Mouse (Mus musculus) right cerebral cortex, postnatal 36 days (tissue): ENCODE results near the gene Clip3.
A peak's percentile ranks its signal among the peaks of the same experiment; 100 is the strongest.

ENCODE experiments used
- DNase-seq, 2 experiments: peaks; one replicate each; pipeline ENCODE4 v3.0.0; 2022; ENCODE audit warnings: low spot score in 2 of 2, mixed read lengths in 1 of 2

Gene Clip3

DNA sequence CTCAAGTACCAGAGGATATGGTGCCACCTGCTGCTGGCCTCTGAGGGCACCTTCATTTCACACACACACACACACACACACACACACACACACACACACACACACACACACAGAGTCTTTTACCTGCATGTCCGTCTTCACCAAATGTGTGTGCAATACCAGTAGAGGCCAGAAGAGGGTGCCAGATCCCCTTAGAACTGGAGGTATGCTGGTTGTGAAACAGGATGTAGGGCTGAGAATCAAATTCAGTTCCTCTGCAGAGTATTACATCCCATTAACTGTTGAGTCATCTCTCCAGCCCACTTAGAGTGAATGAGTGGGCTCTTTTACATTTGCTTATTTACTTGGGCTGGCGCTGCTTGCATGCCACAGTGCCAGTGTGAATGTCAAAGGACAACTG is 33.8 kb downstream of the Clip3 start:
- DNase-seq, result no peak

DNA sequence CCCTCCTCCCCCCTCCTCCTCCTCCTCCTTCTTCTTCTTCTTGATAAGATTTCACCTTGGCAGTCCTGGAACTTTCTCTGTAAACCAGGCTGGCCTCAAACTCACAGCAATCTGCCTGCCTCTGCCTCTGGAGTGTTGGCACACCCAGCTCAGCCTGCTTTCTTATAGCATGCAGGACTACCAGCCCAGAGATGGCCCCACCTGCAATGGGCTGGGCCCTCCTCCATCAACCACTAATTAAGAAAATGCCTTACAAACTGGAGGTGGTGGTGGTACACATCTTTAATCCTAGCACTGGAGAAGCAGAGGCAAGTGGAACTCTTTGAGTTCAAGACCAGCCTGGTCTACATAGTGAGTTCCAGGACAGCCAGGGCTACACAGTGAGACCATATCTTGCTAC is 34.9 kb downstream of the Clip3 start:
- DNase-seq, result no peak

DNA sequence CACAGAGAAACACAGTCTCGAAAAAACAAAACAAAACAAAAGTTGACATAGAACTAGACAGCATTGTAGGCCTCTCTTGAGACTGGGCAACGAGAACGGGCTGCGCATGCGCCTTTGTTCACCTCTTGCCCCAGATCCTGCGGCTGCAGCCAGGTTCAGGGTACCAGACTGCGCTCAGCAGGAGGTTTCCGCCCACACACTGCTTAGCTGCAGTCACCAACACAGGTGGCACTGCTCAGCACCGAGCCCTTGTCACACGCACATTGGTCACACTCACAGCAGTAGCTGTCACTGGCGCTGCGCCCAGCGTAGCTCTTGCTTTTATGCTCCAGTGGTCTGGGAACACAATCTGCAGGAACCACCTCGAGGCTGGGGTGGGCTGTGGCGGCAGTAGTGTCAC is 35.6 kb downstream of the Clip3 start:
- no peak for DNase-seq

- no peak for DNase-seq
Observed at GRCm38 (mm10) chr7:30328379-30328778, 36.9 kb downstream of the Clip3 start.

DNA sequence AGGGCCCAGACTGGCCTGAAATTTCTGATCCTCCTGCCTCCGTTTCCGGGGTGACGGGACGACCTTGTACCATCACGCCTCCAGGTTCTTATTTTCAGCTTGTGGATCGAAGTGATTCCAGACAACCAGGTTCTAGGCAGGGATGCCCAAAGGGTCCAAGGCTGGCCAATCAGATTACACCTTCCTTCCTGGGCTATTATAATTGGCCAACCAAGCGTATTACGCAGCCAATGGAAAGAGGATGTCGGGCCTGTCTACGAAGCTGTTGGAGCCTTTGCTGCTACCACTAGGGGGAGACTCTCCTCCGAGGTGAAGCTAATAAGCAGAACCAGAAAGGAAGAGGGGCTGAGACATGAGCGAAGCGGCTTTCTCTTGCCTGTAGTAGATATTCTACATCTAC is 40.4 kb downstream of the Clip3 start:
- peak; percentile 90 to 95 for DNase-seq

DNA sequence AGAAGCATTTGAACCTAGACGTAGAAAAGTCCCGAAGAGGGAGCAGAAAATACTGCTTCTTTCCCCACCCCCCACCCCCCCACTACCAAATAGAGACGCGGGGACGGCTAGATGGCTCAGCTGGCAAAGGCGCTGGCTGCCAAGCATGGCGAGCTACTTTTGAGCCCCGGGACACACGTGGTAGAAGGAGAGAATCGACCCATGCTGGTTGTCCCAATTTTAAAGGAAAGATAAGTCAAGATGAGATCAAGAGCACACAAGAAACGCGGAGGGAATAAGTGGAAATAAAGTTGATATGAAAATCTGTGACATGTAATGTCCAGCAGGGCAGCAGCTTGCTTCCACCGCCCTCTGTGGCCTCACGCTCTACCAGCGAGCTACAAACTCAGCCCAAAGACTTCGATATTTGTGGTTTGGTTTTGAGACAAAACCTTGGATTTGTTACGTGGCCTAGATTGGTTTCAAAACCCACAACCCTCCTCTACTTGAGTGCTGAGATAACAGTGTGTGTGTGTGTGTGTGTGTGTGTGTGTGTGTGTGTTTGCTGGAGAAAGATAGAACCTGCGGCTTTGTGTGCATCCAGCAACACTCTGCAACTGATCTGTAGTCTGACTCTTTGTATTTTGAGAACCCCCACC is 41.2 kb downstream of the Clip3 start:
- no peak for DNase-seq

DNA sequence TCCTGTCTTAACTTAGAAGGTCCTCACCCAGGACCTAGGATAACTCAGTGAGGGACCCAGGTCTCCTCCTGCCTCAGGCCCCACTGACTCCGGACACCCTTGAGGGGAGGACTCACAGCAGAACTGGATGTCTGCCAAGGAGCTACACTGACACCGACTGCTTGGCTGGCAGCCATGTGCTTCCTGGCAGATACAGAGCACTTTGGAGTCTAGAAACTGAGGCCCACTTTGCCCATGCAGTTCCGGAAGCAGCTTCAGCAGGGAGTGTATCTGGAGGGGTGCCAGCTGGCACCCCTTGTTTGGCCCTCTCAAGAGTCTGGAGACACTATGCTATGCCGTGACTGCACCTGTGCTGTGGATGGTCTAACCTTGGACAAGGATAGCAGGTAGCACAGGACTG is 41.9 kb downstream of the Clip3 start:
- peak; percentile 75 to 81 for DNase-seq

GRCm38 (mm10) chr7:30334563-30334962 is 43.0 kb downstream of the Clip3 start:
- no peak for DNase-seq

DNA sequence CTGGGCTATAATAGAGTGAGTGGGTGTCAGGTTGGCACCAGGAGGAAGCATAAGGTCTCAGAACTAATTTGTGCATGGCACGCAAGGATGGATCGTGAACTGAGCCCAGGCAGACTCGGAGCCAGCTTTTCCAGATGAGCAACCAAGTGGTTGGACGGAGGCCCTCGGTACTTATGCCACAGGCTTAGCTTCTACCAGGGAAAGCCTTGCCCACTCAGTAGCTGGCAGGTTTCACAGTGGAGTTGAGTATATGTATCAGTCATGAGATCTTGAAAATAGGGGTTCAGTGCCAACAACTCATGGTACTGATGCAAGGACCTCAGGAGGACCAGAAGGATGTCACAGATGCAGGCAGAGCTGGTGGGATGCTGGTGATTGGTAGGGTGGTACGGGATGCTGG is 44.2 kb downstream of the Clip3 start:
- no peak for DNase-seq

- peak; percentile 77 to 85 for DNase-seq
Observed at GRCm38 (mm10) chr7:30336384-30336783, 44.9 kb downstream of the Clip3 start.

DNA sequence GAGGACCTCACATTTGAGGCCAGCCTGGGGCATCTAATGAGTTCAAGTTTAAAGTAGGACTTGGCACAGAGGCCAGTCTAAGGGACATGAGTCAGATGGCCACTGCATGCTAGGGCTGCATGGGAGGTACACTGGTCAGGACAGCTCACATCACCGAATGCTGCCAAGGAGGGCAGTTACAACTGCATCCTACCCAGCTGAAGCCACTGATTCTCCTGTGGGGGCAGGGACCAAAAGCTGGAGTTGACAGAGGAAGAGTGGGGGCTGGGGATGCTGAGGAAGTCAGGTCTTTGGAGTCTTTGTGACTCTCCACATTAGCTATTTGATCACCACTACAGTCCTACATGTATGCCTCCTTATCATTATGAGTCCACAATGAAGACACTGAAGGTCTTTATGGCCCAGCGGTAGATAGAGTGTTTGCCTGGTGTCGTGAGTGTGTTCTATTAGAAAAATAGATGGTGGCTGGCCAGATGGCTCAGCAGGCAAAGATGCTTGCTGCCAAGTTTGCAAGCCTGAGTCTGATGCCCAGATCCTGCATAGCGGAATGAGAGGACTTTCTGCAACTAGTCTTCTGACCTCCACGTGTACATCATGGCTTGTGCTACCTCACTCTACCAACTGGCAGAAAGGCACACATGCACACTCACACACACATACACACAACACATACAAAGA is 48.0 kb downstream of the Clip3 start:
- DNase-seq, result no peak

DNA sequence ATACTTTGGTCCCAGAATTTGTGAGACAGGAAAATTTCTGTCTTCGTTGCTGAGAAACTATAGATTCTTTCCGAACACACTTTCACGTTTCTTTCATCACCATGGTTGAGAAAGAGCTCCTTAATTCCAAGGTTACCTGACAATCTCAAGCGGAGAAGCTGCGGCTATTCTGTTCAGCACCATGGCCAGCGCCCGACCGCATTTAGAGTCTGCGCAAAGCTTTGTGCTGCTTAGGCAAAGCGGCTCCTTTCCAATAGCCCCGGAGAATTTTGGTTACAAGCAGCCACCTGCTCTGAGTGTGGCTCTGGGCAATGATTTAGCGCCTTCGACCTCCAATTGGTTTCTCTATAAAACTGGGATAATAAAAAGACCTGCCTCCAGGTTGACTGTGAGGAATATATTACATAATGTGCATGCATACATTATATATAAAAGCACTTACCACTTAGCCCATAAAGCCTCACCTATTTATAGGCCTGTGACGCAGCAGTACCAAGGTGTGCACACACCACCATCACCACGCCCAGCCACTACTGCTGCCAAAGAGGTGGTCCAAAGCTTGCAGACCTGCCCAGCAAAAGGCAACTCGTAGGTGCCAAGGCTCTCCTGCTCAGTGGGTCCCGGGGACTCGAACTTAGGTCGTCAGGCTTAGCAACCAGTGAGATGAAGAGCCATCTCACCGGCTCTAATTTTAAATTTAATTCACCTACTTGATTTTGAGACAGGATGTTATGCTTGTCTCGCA is 55.3 kb downstream of the Clip3 start:
- no peak for DNase-seq

GRCm38 (mm10) chr7:30347828-30348227 is 56.3 kb downstream of the Clip3 start:
- peak; percentile 83 to 85 for DNase-seq

DNA sequence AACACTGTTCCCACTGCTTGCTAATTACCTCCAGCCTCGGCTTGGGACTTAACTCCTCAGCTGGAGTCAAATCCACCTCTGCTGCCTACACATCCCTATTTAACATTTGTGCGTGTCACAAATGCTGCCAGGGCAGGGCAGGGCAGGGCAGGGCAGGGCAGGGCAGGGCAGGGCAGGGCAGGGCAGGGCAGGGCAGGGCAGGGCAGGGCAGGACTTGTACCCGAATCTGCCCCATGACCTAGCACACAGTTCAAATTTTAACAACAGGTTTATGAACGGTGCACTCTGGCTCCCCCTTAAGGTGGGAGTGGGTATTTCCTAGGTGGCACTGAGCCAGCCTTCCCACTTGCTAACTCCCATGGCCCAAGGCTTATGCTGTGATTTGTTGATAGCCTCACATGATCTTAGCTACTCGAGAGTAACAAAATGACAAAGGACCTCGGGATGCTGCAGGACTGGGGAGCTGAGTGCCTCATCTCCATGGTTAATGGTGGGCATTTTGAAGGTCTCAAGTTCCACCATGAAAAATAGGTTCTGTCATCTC is 61.8 kb downstream of the Clip3 start:
- no peak for DNase-seq

DNA sequence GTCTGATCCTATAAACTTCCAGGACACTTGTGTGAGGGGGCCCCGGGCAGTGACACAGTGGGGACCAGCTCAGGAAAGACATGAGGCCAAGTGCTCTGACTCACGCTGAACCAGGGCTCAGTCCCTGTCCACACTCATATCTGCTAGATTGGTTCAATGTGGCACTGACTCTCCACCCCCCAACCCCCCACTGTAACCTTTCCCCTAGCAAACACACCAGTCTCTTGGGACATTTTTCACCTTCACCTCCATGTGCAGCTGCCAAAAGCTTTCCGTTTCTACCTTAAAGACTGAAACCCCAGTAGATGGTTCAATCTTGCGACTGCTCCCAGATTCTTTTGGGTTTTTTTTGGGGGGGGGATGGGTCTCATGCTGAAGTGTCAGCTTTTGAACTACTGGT is 62.5 kb downstream of the Clip3 start:
- no peak for DNase-seq
